ENCODE assay signal across 10 mouse cellular contexts in the genomic region with DNA sequence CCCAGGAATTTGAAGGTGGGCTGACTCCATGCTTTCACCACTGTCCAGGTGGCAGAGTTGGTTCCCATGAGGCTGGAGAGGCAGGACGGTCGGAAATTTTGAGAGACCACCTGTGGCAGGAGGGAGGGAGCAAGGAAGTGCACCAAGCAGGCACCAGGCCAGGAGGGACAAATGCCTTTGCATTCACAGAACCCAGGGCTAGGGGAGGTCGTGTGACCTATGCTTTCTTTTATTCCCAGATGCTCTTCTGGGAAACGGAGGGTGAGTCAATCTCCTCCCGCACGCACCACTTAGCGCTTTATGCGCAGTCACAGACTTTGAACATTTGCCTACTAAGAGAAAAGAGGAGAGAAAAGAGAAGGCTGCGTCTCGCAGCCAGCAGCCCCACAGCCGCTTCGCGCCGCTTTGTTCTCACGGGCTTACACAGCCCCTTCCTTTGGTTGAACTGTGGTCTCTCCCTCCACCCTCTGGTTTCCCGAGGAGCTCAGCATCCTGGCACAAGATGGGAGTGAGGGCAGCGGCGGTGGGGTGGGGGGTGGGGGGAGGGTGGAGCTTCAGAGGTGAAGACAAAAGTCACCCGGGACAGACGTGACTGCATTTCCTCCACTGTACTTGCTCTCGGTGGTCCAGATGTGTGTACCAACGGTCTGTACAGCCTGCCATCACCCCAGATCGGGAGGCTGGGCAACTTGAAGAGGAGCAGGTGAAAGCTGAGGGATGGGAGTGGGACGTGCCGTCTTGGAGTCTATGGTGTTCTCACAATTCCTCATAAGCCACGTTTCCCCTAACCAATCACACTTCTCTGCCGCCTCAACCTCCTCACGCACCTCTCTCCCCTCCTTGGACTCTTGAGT. TPM values are rescaled to one million over a fixed set of nuclear protein-coding genes. Genes with fewer than 3 reads are reported as not detected.
DNase-seq lines count a peak whose midpoint lies in the region; ATAC-seq lines count a peak whose summit lies in the region.
"Had no signal": no experiment of that assay in that cellular context is flagged by ENCODE, and none has a peak within 500 bp of the region (broad histone marks: within the 10 kb centered on the region; RNA-seq: fewer than 3 reads in every experiment).

No protein-coding gene starts in this region.

- peak overlapping the region; percentile 55 for H3K4me2 ChIP-seq in heart, embryonic 15.5 days
- H3K4me2 ChIP-seq in hindbrain, embryonic 14.5 days (replicated peaks) = peak overlapping the region; percentile 53

- no peak overlapping the region for H3K27ac ChIP-seq in heart, embryonic 15.5 days
- H3K27ac ChIP-seq in hindbrain, embryonic 14.5 days = no peak overlapping the region

- no peak for DNase-seq in heart, postnatal 10 days
- DNase-seq in embryo, embryonic 10.5 days (ENCODE audit: low spot score) = peak; percentile 44
- no peak for DNase-seq in hindbrain, embryonic 14.5 days (ENCODE audit: low spot score)
- DNase-seq in naive thymus-derived CD4-positive, alpha-beta T cell, adult 2 months (ENCODE audit: low read depth) = peak; percentile 33
- no peak for DNase-seq in layer of hippocampus, postnatal 36 days
- no peak for DNase-seq in adrenal gland, adult 2 months
- no peak for DNase-seq in MN1 (ENCODE audit: low spot score)
- DNase-seq: kidney, postnatal 36 days had no signal

- H3K4me1 ChIP-seq in heart, embryonic 15.5 days (replicated peaks) = peaks cover 12% of the 10 kb centered on the region
- 0 out of 2 replicates have a peak, but pooled peaks cover 3% of the 10 kb centered on the region for H3K4me1 ChIP-seq in hindbrain, embryonic 14.5 days (replicated peaks; ENCODE audit: control insufficient read depth, insufficient read depth, low read length)

- H3K36me3 ChIP-seq in heart, embryonic 15.5 days = no peaks in the 10 kb centered on the region
- H3K36me3 ChIP-seq in hindbrain, embryonic 14.5 days (replicated peaks; ENCODE audit: control insufficient read depth, insufficient read depth) = no peaks in the 10 kb centered on the region

- intact Hi-C loops in heart, postnatal 10 days (cut with DNase I) = no loop called here

- 0 out of 2 replicates have a peak overlapping the region, but pooled peaks have one; percentile 22 for H3K9ac ChIP-seq in heart, embryonic 15.5 days
- peak overlapping the region; percentile 59 for H3K9ac ChIP-seq in hindbrain, embryonic 14.5 days

- ATAC-seq in heart, embryonic 15.5 days (replicated peaks; ENCODE audit: insufficient number of reproducible peaks, insufficient read depth, low FRiP score, low read depth) = 0 out of 2 replicates have a peak, but pooled peaks have one; percentile 43
- ATAC-seq in hindbrain, embryonic 14.5 days (ENCODE audit: low FRiP score) = peak; percentile 62; the same call in 1 of the 2 replicates

- peak overlapping the region; percentile 29 for H3K4me3 ChIP-seq in heart, embryonic 15.5 days
- peak overlapping the region; percentile 23 for H3K4me3 ChIP-seq in hindbrain, embryonic 14.5 days (replicated peaks; ENCODE audit: low read length)

- no peaks in the 10 kb centered on the region for H3K9me3 ChIP-seq in heart, embryonic 15.5 days (replicated peaks)
- H3K9me3 ChIP-seq in hindbrain, embryonic 14.5 days (ENCODE audit: control insufficient read depth, low read length) = no peaks in the 10 kb centered on the region

- H3K27me3 ChIP-seq in heart, embryonic 15.5 days = peaks cover 30% of the 10 kb centered on the region
- H3K27me3 ChIP-seq in hindbrain, embryonic 14.5 days (ENCODE audit: control insufficient read depth, insufficient read depth, low read length) = peaks cover 17% of the 10 kb centered on the region

- 2% methylated on average over 28 of the region's 28 CpGs for WGBS in heart, embryonic 15.5 days
- under 1% methylated on average over 28 of the region's 28 CpGs for WGBS in hindbrain, embryonic 14.5 days

RNA-seq across cellular contexts. Expression of gene 2300002M23Rik, which starts 2.1 kb away (rescaled TPM):
- not detected in 2 replicates for polyA plus RNA-seq in heart, embryonic 15.5 days (2015; fragmentation: Nextera tagmentation; extraction: Ambion mirVana)
- total RNA-seq in heart, postnatal 10 days (2021) = not detected
- polyA plus RNA-seq in hindbrain, embryonic 14.5 days (2014; fragmentation: Nextera tagmentation; extraction: Ambion mirVana) = not detected in 2 replicates
- total RNA-seq in layer of hippocampus, postnatal 36 days (2021) = not detected
- not detected for total RNA-seq in adrenal gland, adult 2 months (2021)
- polyA plus RNA-seq in adrenal gland, adult 2 months (2012; rRNA removed) = not detected in 2 replicates
- total RNA-seq: neutrophil, adult 5-6 weeks had no signal

RNA-seq across cellular contexts. Expression of gene Cdsn, which starts 17.4 kb away (rescaled TPM):
- polyA plus RNA-seq in heart, embryonic 15.5 days (2015; fragmentation: Nextera tagmentation; extraction: Ambion mirVana) = 0.47 and 0.59 TPM in 2 replicates
- total RNA-seq in heart, postnatal 10 days (2021) = under 1 TPM; 0.14 to 0.15 TPM
- 0.22 and 0.25 TPM in 2 replicates for polyA plus RNA-seq in hindbrain, embryonic 14.5 days (2014; fragmentation: Nextera tagmentation; extraction: Ambion mirVana)
- total RNA-seq in layer of hippocampus, postnatal 36 days (2021) = under 1 TPM in 1 of 2 experiments, not detected in 1; 0.40 TPM
- under 1 TPM; 0.20 to 0.62 TPM for total RNA-seq in adrenal gland, adult 2 months (2021)
- polyA plus RNA-seq in adrenal gland, adult 2 months (2012; rRNA removed) = 7.3 and 7.4 TPM in 2 replicates
- total RNA-seq: neutrophil, adult 5-6 weeks had no signal

RNA-seq across cellular contexts. Expression of gene Sfta2, which starts 32.0 kb away (rescaled TPM):
- polyA plus RNA-seq in heart, embryonic 15.5 days (2015; fragmentation: Nextera tagmentation; extraction: Ambion mirVana) = 2.7 and 5.6 TPM in 2 replicates
- total RNA-seq in heart, postnatal 10 days (2021) = not detected
- polyA plus RNA-seq in hindbrain, embryonic 14.5 days (2014; fragmentation: Nextera tagmentation; extraction: Ambion mirVana) = not detected in 2 replicates
- not detected for total RNA-seq in layer of hippocampus, postnatal 36 days (2021)
- not detected for total RNA-seq in adrenal gland, adult 2 months (2021)
- polyA plus RNA-seq in adrenal gland, adult 2 months (2012; rRNA removed) = not detected in 2 replicates
- total RNA-seq: neutrophil, adult 5-6 weeks had no signal

RNA-seq across cellular contexts. Expression of gene Psors1c2, which starts 36.3 kb away (rescaled TPM):
- polyA plus RNA-seq in heart, embryonic 15.5 days (2015; fragmentation: Nextera tagmentation; extraction: Ambion mirVana) = 1.8 and 2.3 TPM in 2 replicates
- not detected for total RNA-seq in heart, postnatal 10 days (2021)
- 0.26 and 0.72 TPM in 2 replicates for polyA plus RNA-seq in hindbrain, embryonic 14.5 days (2014; fragmentation: Nextera tagmentation; extraction: Ambion mirVana)
- total RNA-seq in layer of hippocampus, postnatal 36 days (2021) = under 1 TPM; 0.42 to 0.63 TPM
- not detected for total RNA-seq in adrenal gland, adult 2 months (2021)
- not detected in 2 replicates for polyA plus RNA-seq in adrenal gland, adult 2 months (2012; rRNA removed)
- total RNA-seq: neutrophil, adult 5-6 weeks had no signal

RNA-seq across cellular contexts. Expression of gene Cchcr1, which starts 52.4 kb away (rescaled TPM):
- 12.8 and 15.4 TPM in 2 replicates for polyA plus RNA-seq in heart, embryonic 15.5 days (2015; fragmentation: Nextera tagmentation; extraction: Ambion mirVana)
- total RNA-seq in heart, postnatal 10 days (2021) = 1 to 10 TPM; 5.1 to 5.2 TPM
- polyA plus RNA-seq in hindbrain, embryonic 14.5 days (2014; fragmentation: Nextera tagmentation; extraction: Ambion mirVana) = 2.8 and 3.5 TPM in 2 replicates
- total RNA-seq in layer of hippocampus, postnatal 36 days (2021) = 10 to 100 TPM in 1 of 2 experiments, 1 to 10 TPM in 1; 9.3 to 10.0 TPM
- total RNA-seq in adrenal gland, adult 2 months (2021) = 1 to 10 TPM; 6.2 to 8.0 TPM
- polyA plus RNA-seq in adrenal gland, adult 2 months (2012; rRNA removed) = 2.9 and 3.9 TPM in 2 replicates

Comparison
In these comparisons a context has a peak if more than half of its experiments do, and no peak if none do; other contexts are left out.
1. DNase-seq: peak in embryo, embryonic 10.5 days (single experiment) and naive thymus-derived CD4-positive, alpha-beta T cell, adult 2 months (single experiment); none in heart, postnatal 10 days (0 of 2), hindbrain, embryonic 14.5 days (single experiment), layer of hippocampus, postnatal 36 days (0 of 2), adrenal gland, adult 2 months (single experiment) and MN1 (single experiment).